Mouse (Mus musculus): ENCODE results near the gene Ddx20. TPM values are rescaled to one million over a fixed set of nuclear protein-coding genes. Genes with fewer than 3 reads are reported as not detected.
A peak's percentile ranks its signal among the peaks of the same experiment; 100 is the strongest.

Ddx20 gene
- polyA plus RNA-seq, 1 experiment from 2014 or later = 34.6 TPM

DNA sequence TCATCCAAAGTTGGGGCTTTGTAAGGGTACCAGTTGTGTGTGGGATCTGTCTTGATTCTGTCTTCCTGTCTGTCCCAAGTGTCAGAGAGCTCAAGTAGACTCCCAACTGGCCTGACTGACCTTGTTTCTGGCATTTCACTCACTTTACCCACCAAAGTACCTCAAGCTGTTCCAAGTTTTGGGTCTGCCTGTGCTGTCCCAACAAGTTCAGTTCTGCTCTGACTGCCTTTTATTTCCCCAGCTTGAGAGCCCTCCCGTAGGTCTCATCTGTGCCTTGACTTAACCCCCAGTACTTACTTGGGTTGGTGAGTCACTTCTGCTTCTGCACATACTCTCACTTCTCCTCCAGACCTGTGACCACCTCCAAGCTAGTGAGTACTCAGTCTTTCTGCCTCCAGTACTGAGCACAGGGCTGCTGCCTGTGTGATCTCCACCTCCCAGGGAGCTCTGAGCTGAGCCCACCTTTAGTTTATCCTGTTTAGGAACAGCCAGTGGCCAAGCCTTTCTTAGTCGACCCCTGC, 34.4 kb upstream of the Ddx20 start:
- Histone ChIP-seq H3K27me3 (ENCODE audit: control insufficient read depth, insufficient read depth, low read length) (no peaks in the 10 kb centered on the region), H3K9ac (replicated peaks; ENCODE audit: low read depth, low read length) (no peak overlapping the region), H3K27ac (ENCODE audit: low read length) (no peak overlapping the region), H3K4me1 (ENCODE audit: control insufficient read depth, insufficient read depth, low read length) (no peaks in the 10 kb centered on the region), H3K4me2 (replicated peaks; ENCODE audit: low read depth, low read length) (no peak overlapping the region), H3K4me3 (ENCODE audit: low read depth, low read length) (no peak overlapping the region), H3K36me3 (ENCODE audit: control insufficient read depth, insufficient read depth, low read length) (0 out of 2 replicates have a peak, but pooled peaks cover 3% of the 10 kb centered on the region), H3K9me3 (ENCODE audit: control insufficient read depth, low read depth, low read length) (no peaks in the 10 kb centered on the region)
- ATAC-seq (ENCODE audit: insufficient number of reproducible peaks, insufficient read depth, low FRiP score, low read depth) = no peak
- WGBS = 76% methylated on average over 2 of the region's 2 CpGs

DNA sequence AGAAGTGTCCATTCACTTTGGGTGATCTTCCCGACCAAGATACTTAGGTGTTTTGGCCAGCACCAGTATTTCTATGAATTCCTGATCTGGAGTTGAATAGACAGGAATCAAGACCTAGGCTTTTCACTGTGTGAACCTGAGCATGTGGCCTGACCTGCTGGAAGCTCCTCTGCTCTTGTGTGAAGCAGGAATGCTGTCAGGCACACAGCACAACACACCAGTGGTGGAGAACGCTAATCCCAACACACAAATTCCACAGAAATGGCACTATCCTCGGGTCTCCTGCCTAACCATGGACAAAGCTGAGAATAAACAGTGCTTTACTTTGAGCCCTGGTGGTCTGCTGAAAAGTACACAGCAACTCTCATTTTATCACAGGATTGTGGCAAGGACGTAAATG, 33.1 kb upstream of the Ddx20 start:
- Histone ChIP-seq H3K27me3 (ENCODE audit: control insufficient read depth, insufficient read depth, low read length) (no peaks in the 10 kb centered on the region), H3K4me2 (replicated peaks; ENCODE audit: low read depth, low read length) (no peak overlapping the region), H3K9ac (replicated peaks; ENCODE audit: low read depth, low read length) (no peak overlapping the region), H3K36me3 (ENCODE audit: control insufficient read depth, insufficient read depth, low read length) (0 out of 2 replicates have a peak, but pooled peaks cover 3% of the 10 kb centered on the region), H3K4me3 (ENCODE audit: low read depth, low read length) (no peak overlapping the region), H3K27ac (ENCODE audit: low read length) (no peak overlapping the region), H3K9me3 (ENCODE audit: control insufficient read depth, low read depth, low read length) (no peaks in the 10 kb centered on the region), H3K4me1 (ENCODE audit: control insufficient read depth, insufficient read depth, low read length) (no peaks in the 10 kb centered on the region)
- 61% methylated on average over 4 of the region's 4 CpGs for WGBS
- ATAC-seq (ENCODE audit: insufficient number of reproducible peaks, insufficient read depth, low FRiP score, low read depth) = no peak

DNA sequence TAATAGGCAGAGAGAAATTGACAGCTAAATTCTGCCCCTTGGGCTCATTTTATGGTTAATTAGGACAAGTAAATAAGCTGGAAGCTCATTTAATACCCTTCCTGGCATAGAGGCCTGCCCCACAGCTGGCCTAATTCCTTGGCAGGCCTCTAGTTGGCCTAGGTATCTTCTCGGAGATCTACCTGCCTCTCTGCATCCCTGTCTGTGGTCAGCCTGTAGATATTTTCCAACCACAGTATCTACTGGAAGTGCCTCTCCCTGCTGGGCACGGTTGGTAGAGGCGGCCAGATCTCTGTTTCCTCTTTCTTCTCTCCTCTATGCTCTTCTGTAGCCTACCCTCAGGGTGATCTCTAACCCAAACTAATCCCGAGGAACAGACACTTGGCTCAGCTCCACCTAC, 32.6 kb upstream of the Ddx20 start:
- no peak overlapping the region for H3K9ac ChIP-seq (replicated peaks; ENCODE audit: low read depth, low read length)
- no peak overlapping the region for H3K27ac ChIP-seq (ENCODE audit: low read length)
- H3K27me3 ChIP-seq (ENCODE audit: control insufficient read depth, insufficient read depth, low read length) = no peaks in the 10 kb centered on the region
- 74% methylated on average over 4 of the region's 4 CpGs for WGBS
- no peak overlapping the region for H3K4me3 ChIP-seq (ENCODE audit: low read depth, low read length)
- H3K36me3 ChIP-seq (ENCODE audit: control insufficient read depth, insufficient read depth, low read length) = 0 out of 2 replicates have a peak, but pooled peaks cover 3% of the 10 kb centered on the region
- ATAC-seq (ENCODE audit: insufficient number of reproducible peaks, insufficient read depth, low FRiP score, low read depth) = no peak
- no peaks in the 10 kb centered on the region for H3K9me3 ChIP-seq (ENCODE audit: control insufficient read depth, low read depth, low read length)
- no peaks in the 10 kb centered on the region for H3K4me1 ChIP-seq (ENCODE audit: control insufficient read depth, insufficient read depth, low read length)
- H3K4me2 ChIP-seq (replicated peaks; ENCODE audit: low read depth, low read length) = no peak overlapping the region

DNA sequence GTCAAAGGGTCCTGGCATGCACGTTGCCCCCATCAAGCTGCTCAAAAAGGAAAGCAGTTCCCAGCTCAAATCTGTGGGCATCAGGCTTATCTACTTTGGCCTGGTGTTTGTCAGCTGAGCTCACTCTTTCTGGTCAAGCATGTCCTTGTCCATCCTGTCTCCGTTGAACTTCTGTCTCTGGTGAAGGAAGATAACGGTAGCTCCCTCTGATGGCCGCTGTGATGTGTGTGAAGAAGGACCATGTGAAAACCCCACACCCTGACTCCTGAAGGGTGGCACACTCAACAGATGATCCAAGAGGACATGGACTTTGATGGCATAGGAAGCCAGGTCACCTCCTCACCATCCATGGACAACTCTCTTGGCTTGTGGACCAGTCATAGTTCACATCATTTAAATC, 31.4 kb upstream of the Ddx20 start:
- WGBS = 36% methylated on average over 4 of the region's 4 CpGs
- Histone ChIP-seq H3K4me2 (replicated peaks; ENCODE audit: low read depth, low read length) (no peak overlapping the region), H3K9ac (replicated peaks; ENCODE audit: low read depth, low read length) (no peak overlapping the region), H3K4me1 (ENCODE audit: control insufficient read depth, insufficient read depth, low read length) (peaks cover 3% of the 10 kb centered on the region; the same call in 1 of the 2 replicates), H3K36me3 (ENCODE audit: control insufficient read depth, insufficient read depth, low read length) (no peaks in the 10 kb centered on the region), H3K27me3 (ENCODE audit: control insufficient read depth, insufficient read depth, low read length) (no peaks in the 10 kb centered on the region), H3K9me3 (ENCODE audit: control insufficient read depth, low read depth, low read length) (no peaks in the 10 kb centered on the region), H3K4me3 (ENCODE audit: low read depth, low read length) (no peak overlapping the region), H3K27ac (ENCODE audit: low read length) (no peak overlapping the region)
- ATAC-seq (ENCODE audit: insufficient number of reproducible peaks, insufficient read depth, low FRiP score, low read depth) = no peak

DNA sequence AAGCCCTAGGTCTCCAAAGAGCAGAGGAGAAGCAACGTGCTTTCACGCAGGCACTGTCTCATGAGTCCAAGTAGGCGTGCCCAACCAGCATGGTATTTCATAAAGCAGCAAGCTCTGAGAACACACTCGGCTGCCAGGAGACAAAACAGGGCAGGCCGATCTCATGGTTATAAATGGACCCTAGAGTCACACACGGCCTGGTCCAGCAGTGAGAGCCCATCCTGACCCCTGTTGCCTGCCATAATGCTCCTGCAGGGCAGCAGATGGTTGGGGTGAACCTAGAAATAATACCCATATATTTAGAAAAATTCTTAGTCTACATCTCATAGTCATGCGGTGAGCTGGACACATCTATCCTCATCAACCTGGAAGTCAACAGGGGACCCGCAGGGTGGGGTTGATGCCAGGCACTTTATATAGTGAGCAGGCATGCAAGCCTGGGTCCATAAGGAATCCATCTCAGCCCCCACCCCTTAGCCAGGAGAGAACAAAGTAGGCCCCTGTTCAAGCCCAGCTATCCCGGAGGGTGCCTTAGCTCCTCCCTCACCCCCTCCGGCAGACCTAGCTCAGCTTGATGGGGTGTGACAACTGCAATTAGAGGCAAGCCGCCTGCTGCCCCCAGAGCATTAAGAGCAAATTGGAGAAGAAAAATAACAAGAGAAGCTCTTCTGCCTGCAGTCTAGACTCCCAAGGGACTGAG, 30.6 kb upstream of the Ddx20 start:
- no peaks in the 10 kb centered on the region for H3K36me3 ChIP-seq (ENCODE audit: control insufficient read depth, insufficient read depth, low read length)
- no peak overlapping the region for H3K4me2 ChIP-seq (replicated peaks; ENCODE audit: low read depth, low read length)
- no peak overlapping the region for H3K4me3 ChIP-seq (ENCODE audit: low read depth, low read length)
- ATAC-seq (ENCODE audit: insufficient number of reproducible peaks, insufficient read depth, low FRiP score, low read depth) = no peak
- 63% methylated on average over 11 of the region's 11 CpGs for WGBS
- H3K9ac ChIP-seq (replicated peaks; ENCODE audit: low read depth, low read length) = no peak overlapping the region
- no peaks in the 10 kb centered on the region for H3K9me3 ChIP-seq (ENCODE audit: control insufficient read depth, low read depth, low read length)
- no peak overlapping the region for H3K27ac ChIP-seq (ENCODE audit: low read length)
- no peaks in the 10 kb centered on the region for H3K27me3 ChIP-seq (ENCODE audit: control insufficient read depth, insufficient read depth, low read length)
- H3K4me1 ChIP-seq (ENCODE audit: control insufficient read depth, insufficient read depth, low read length) = peaks cover 3% of the 10 kb centered on the region; the same call in 1 of the 2 replicates

DNA sequence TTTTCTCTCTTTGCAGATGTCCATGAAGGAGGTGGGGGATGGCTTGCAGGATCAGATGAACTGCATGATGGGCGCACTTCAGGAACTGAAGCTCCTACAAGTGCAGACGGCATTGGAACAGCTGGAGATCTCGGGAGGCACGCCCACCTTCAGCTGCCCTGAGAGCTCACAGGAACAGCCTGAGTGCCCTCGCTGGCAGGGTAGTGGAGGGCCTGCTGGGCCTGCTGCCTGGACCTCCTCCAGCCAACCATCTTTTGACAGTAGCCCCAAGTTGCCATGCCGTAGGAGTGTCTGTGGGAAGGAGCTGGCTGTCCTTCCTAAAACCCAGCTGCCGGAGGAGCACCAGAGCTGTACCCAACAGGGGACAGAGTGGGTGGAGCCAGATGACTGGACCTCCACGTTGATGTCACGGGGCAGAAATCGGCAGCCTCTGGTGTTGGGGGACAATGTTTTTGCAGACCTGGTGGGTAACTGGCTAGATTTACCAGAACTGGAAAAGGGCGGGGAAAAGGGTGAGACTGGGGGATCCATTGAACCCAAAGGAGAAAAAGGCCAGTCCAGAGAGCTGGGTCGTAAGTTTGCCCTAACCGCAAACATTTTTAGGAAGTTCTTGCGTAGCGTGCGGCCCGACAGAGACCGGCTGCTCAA, 29.1 kb upstream of the Ddx20 start:
- H3K4me3 ChIP-seq (ENCODE audit: low read depth, low read length) = no peak overlapping the region
- 62% methylated on average over 18 of the region's 18 CpGs for WGBS
- H3K9me3 ChIP-seq (ENCODE audit: control insufficient read depth, low read depth, low read length) = no peaks in the 10 kb centered on the region
- H3K27me3 ChIP-seq (ENCODE audit: control insufficient read depth, insufficient read depth, low read length) = no peaks in the 10 kb centered on the region
- ATAC-seq (ENCODE audit: insufficient number of reproducible peaks, insufficient read depth, low FRiP score, low read depth) = no peak
- no peak overlapping the region for H3K27ac ChIP-seq (ENCODE audit: low read length)
- H3K36me3 ChIP-seq (ENCODE audit: control insufficient read depth, insufficient read depth, low read length) = no peaks in the 10 kb centered on the region
- no peak overlapping the region for H3K4me2 ChIP-seq (replicated peaks; ENCODE audit: low read depth, low read length)
- peaks cover 3% of the 10 kb centered on the region; the same call in 1 of the 2 replicates for H3K4me1 ChIP-seq (ENCODE audit: control insufficient read depth, insufficient read depth, low read length)
- no peak overlapping the region for H3K9ac ChIP-seq (replicated peaks; ENCODE audit: low read depth, low read length)

DNA sequence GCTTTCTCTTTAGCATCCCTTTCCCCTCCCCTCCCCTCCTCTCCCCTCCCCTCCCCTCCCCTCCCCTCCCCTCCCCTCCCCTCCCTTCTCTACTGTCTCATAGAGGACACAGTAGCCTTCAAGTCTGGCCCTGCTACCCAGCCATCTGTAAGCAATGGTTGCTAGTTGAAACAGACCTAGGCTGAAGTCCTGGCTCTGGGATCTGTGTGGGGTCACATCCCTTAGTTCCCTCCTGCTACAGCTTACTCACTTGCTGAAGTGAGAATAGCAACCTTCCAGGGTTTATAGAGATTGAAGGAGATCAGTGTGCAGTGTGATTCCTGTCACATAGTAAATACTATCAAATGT, 27.4 kb upstream of the Ddx20 start:
- Histone ChIP-seq H3K36me3 (ENCODE audit: control insufficient read depth, insufficient read depth, low read length) (no peaks in the 10 kb centered on the region), H3K27me3 (ENCODE audit: control insufficient read depth, insufficient read depth, low read length) (no peaks in the 10 kb centered on the region), H3K4me3 (ENCODE audit: low read depth, low read length) (no peak overlapping the region), H3K4me2 (replicated peaks; ENCODE audit: low read depth, low read length) (no peak overlapping the region), H3K27ac (ENCODE audit: low read length) (no peak overlapping the region), H3K9ac (replicated peaks; ENCODE audit: low read depth, low read length) (no peak overlapping the region), H3K4me1 (ENCODE audit: control insufficient read depth, insufficient read depth, low read length) (peaks cover 3% of the 10 kb centered on the region; the same call in 1 of the 2 replicates), H3K9me3 (ENCODE audit: control insufficient read depth, low read depth, low read length) (no peaks in the 10 kb centered on the region)
- ATAC-seq (ENCODE audit: insufficient number of reproducible peaks, insufficient read depth, low FRiP score, low read depth) = no peak

DNA sequence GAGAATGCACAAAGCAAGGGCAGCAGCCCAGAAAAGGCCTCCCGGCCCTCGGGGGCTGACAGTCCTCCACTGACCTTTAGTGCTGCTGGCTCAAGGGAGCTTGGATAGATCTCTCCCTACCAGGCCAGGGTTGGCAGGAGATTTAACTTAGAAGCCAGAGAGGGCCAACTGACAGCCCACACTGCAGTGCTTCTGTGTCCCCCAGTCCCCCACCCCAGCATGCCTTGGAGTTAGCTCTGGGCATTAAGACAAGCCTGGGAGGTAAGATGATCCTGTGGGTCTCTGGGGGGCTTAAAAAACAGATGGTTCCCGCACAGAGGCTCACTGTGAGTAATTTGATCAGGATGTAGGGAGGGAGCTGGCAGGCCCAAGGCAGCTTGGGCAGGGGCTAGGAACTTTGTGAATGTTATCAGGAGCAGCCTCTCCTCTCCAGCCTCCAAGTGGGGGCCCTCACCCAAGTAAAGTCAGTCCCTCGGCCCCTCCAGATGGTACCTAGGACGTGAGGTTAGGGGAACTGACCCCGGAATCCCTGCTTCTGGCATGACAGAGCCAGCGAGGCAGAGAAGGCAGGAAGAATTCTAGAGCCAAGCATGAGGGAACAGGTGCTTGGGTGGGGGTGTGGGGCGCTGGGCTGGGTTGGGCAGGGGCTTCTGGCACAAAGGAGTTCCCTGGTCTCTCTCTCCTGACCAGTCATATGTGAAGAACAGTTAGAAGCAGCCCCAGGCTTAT, 26.9 kb upstream of the Ddx20 start:
- peak; percentile 25; the same call in 1 of the 2 replicates for ATAC-seq (ENCODE audit: insufficient number of reproducible peaks, insufficient read depth, low FRiP score, low read depth)
- no peaks in the 10 kb centered on the region for H3K36me3 ChIP-seq (ENCODE audit: control insufficient read depth, insufficient read depth, low read length)
- no peaks in the 10 kb centered on the region for H3K27me3 ChIP-seq (ENCODE audit: control insufficient read depth, insufficient read depth, low read length)
- peaks cover 3% of the 10 kb centered on the region; the same call in 1 of the 2 replicates for H3K4me1 ChIP-seq (ENCODE audit: control insufficient read depth, insufficient read depth, low read length)
- no peak overlapping the region; the same call in 1 of the 2 replicates for H3K27ac ChIP-seq (ENCODE audit: low read length)
- WGBS = 18% methylated on average over 8 of the region's 8 CpGs
- H3K4me2 ChIP-seq (replicated peaks; ENCODE audit: low read depth, low read length) = no peak overlapping the region
- H3K9me3 ChIP-seq (ENCODE audit: control insufficient read depth, low read depth, low read length) = no peaks in the 10 kb centered on the region
- no peak overlapping the region for H3K4me3 ChIP-seq (ENCODE audit: low read depth, low read length)
- no peak overlapping the region for H3K9ac ChIP-seq (replicated peaks; ENCODE audit: low read depth, low read length)
